Mouse (Mus musculus) gastrocnemius, postnatal 4 days (tissue): Measurements from ENCODE around the gene Drd1. TPM values are rescaled to one million over a fixed set of nuclear protein-coding genes. Genes with fewer than 3 reads are reported as not detected.

Experiments used
- DNase-seq, 2 experiments: peaks; one replicate each; pipeline ENCODE4 v3.0.0; 2021 to 2022; ENCODE audit warnings: low spot score in 2 of 2, mixed read lengths in 2 of 2
- total RNA-seq, 2 experiments: library from RNA; stranded (reverse); gene quantifications; 2 replicates each; pipeline ENCODE4 v1.2.3; 2021

The Drd1 gene
- total RNA-seq, 2 experiments from 2014 or later: 0.57 to 0.66 TPM

GRCm38 (mm10) chr13:54075416-54075815 lies 19.9 kb upstream of the Drd1 start:
- no peak for DNase-seq

GRCm38 (mm10) chr13:54073491-54073890 lies 18.0 kb upstream of the Drd1 start:
- no peak for DNase-seq

GRCm38 (mm10) chr13:54073066-54073465 lies 17.6 kb upstream of the Drd1 start:
- no peak for DNase-seq

- DNase-seq: no peak
Measured at GRCm38 (mm10) chr13:54072526-54073057, 17.1 kb upstream of the Drd1 start.

- DNase-seq: peak; percentile 24 to 53
Measured at GRCm38 (mm10) chr13:54071606-54072331, 16.3 kb upstream of the Drd1 start, which contains the start of gene Sfxn1. Sfxn1 (plus strand) TSS chr13:54071869.

- DNase-seq: no peak
Measured at GRCm38 (mm10) chr13:54071011-54071410, 15.5 kb upstream of the Drd1 start.

GRCm38 (mm10) chr13:54067617-54068166 lies 12.2 kb upstream of the Drd1 start:
- no peak for DNase-seq

- DNase-seq: no peak
Measured at GRCm38 (mm10) chr13:54066081-54066746, 10.7 kb upstream of the Drd1 start.

GRCm38 (mm10) chr13:54063292-54063691 lies 7.8 kb upstream of the Drd1 start:
- DNase-seq: no peak

- DNase-seq: no peak
Measured at GRCm38 (mm10) chr13:54062068-54062467, 6.6 kb upstream of the Drd1 start.

GRCm38 (mm10) chr13:54054962-54055361 lies 543 bp downstream of the Drd1 start:
- DNase-seq: no peak

GRCm38 (mm10) chr13:54051641-54052040 lies 3.9 kb downstream of the Drd1 start:
- DNase-seq: no peak

GRCm38 (mm10) chr13:54048679-54049352 lies 6.7 kb downstream of the Drd1 start:
- no peak for DNase-seq

GRCm38 (mm10) chr13:54040256-54040655 lies 15.2 kb downstream of the Drd1 start:
- DNase-seq: no peak

GRCm38 (mm10) chr13:54037936-54038335 lies 17.6 kb downstream of the Drd1 start:
- DNase-seq: no peak

- DNase-seq: no peak
Measured at GRCm38 (mm10) chr13:54035541-54035940, 20.0 kb downstream of the Drd1 start.

- DNase-seq: no peak
Measured at GRCm38 (mm10) chr13:54033653-54034052, 21.9 kb downstream of the Drd1 start.

GRCm38 (mm10) chr13:54027079-54027478 lies 28.4 kb downstream of the Drd1 start:
- no peak for DNase-seq

- DNase-seq: no peak
Measured at GRCm38 (mm10) chr13:54023311-54023710, 32.2 kb downstream of the Drd1 start.

GRCm38 (mm10) chr13:54008716-54009115 lies 46.8 kb downstream of the Drd1 start:
- DNase-seq: no peak
